8 mouse cellular contexts compared by ENCODE assay signal in genomic region chr10:109920607-109921187, GRCm38 (mm10).
DNase-seq lines count a peak whose midpoint lies in the region; ATAC-seq and TF ChIP-seq lines count a peak whose summit lies in the region.

No protein-coding gene starts in this region.

- ATAC-seq in G1E (ENCODE audit: extremely low read depth, insufficient number of reproducible peaks, low FRiP score, poor library complexity, severe bottlenecking), result peak; percentile 50; the same call in 1 of the 2 replicates
- peak; percentile 85 for ATAC-seq in forebrain, embryonic 12.5 days (ENCODE audit: low FRiP score)
- ATAC-seq in liver, embryonic 14.5 days (ENCODE audit: insufficient read depth), result no peak
- peak; percentile 76; the same call in 1 of the 2 replicates for ATAC-seq in neural tube, embryonic 15.5 days (ENCODE audit: low FRiP score)

- H3K4me1 ChIP-seq in G1E (ENCODE audit: insufficient read depth, low read depth, low read length), result no peaks in the 10 kb centered on the region
- peaks cover 5% of the 10 kb centered on the region; the same call in 1 of the 2 replicates for H3K4me1 ChIP-seq in forebrain, embryonic 12.5 days
- no peaks in the 10 kb centered on the region for H3K4me1 ChIP-seq in liver, embryonic 14.5 days (replicated peaks; ENCODE audit: control insufficient read depth in 2 of 2, insufficient read depth in 2 of 2, low read length in 1 of 2)
- peaks cover 11% of the 10 kb centered on the region for H3K4me1 ChIP-seq in neural tube, embryonic 15.5 days

- no peak overlapping the region for H3K4me2 ChIP-seq in forebrain, embryonic 12.5 days
- no peak overlapping the region for H3K4me2 ChIP-seq in liver, embryonic 14.5 days (ENCODE audit: low read depth)
- peak overlapping the region; percentile 41 for H3K4me2 ChIP-seq in neural tube, embryonic 15.5 days

- TF ChIP-seq EP300 in liver, embryonic 14.5 days (IDR thresholded peaks at IDR 0.05; ENCODE audit: low read depth), result no peak

- no peaks in the 10 kb centered on the region for H3K36me3 ChIP-seq in G1E (replicated peaks)
- no peaks in the 10 kb centered on the region for H3K36me3 ChIP-seq in forebrain, embryonic 12.5 days (replicated peaks)
- no peaks in the 10 kb centered on the region for H3K36me3 ChIP-seq in liver, embryonic 14.5 days (replicated peaks; ENCODE audit: control insufficient read depth, insufficient read depth, low read depth)
- H3K36me3 ChIP-seq in neural tube, embryonic 15.5 days, result no peaks in the 10 kb centered on the region

- H3K27me3 ChIP-seq in G1E (ENCODE audit: insufficient read depth, low read length), result no peaks in the 10 kb centered on the region
- no peaks in the 10 kb centered on the region for H3K27me3 ChIP-seq in forebrain, embryonic 12.5 days
- H3K27me3 ChIP-seq in liver, embryonic 14.5 days (ENCODE audit: control insufficient read depth, insufficient read depth, low read length), result no peaks in the 10 kb centered on the region
- no peaks in the 10 kb centered on the region for H3K27me3 ChIP-seq in neural tube, embryonic 15.5 days (replicated peaks)

- intact Hi-C loops in heart, postnatal 10 days (cut with DNase I), result loop anchor here (1.0 to 10.0 kb wide), 3 partner anchors 77 to 734 kb away; no protein-coding TSS in a partner anchor

- H3K9ac ChIP-seq in forebrain, embryonic 12.5 days, result no peak overlapping the region
- H3K9ac ChIP-seq in liver, embryonic 14.5 days (replicated peaks), result no peak overlapping the region
- no peak overlapping the region for H3K9ac ChIP-seq in neural tube, embryonic 15.5 days (replicated peaks)

- no peak overlapping the region for H3K4me3 ChIP-seq in G1E (ENCODE audit: low read depth, low read length)
- H3K4me3 ChIP-seq in forebrain, embryonic 12.5 days (replicated peaks), result no peak overlapping the region
- no peak overlapping the region for H3K4me3 ChIP-seq in liver, embryonic 14.5 days (ENCODE audit: insufficient read depth in 1 of 2, low read depth in 2 of 2, low read length in 2 of 2)
- no peak overlapping the region for H3K4me3 ChIP-seq in neural tube, embryonic 15.5 days (replicated peaks)

- no peak overlapping the region for H3K27ac ChIP-seq in forebrain, embryonic 12.5 days
- no peak overlapping the region for H3K27ac ChIP-seq in liver, embryonic 14.5 days
- no peak overlapping the region for H3K27ac ChIP-seq in neural tube, embryonic 15.5 days (replicated peaks)

- TF ChIP-seq CTCF in G1E (IDR thresholded peaks at IDR 0.05; ENCODE audit: low read depth, low read length), result no peak
- TF ChIP-seq CTCF in liver, embryonic 14.5 days (IDR thresholded peaks at IDR 0.05; ENCODE audit: low read depth), result peak; percentile 70

- no peak for DNase-seq in G1E (ENCODE audit: low spot score)
- DNase-seq in c-Kit-positive CD71-positive TER-119-positive erythroid progenitor cells, embryonic 14.5 days (ENCODE audit: low spot score), result peak; percentile 29
- peak; percentile 78 to 81 for DNase-seq in heart, postnatal 10 days
- peak; percentile 69 for DNase-seq in kidney, postnatal 14 days
- DNase-seq in liver, embryonic 14.5 days (ENCODE audit: low read depth in 3 of 3, low spot score in 3 of 3), result peak in 1 of 3 experiments; percentile 11
- DNase-seq in natural killer cell, adult 2 months (ENCODE audit: low spot score in 2 of 2), result no peak

- WGBS in forebrain, embryonic 12.5 days, result 15% methylated on average over 6 of the region's 6 CpGs
- 14% methylated on average over 6 of the region's 6 CpGs for WGBS in liver, embryonic 14.5 days (ENCODE audit: insufficient replicate concordance)
- WGBS in neural tube, embryonic 15.5 days, result 13% methylated on average over 6 of the region's 6 CpGs

- H3K9me3 ChIP-seq in G1E (replicated peaks), result peaks cover 6% of the 10 kb centered on the region
- no peaks in the 10 kb centered on the region for H3K9me3 ChIP-seq in forebrain, embryonic 12.5 days
- H3K9me3 ChIP-seq in liver, embryonic 14.5 days (ENCODE audit: control insufficient read depth, low read length), result no peaks in the 10 kb centered on the region
- H3K9me3 ChIP-seq in neural tube, embryonic 15.5 days (replicated peaks), result no peaks in the 10 kb centered on the region

Comparison
In these comparisons a context has a peak if more than half of its experiments do, and no peak if none do; other contexts are left out.
1. DNase-seq: peak in c-Kit-positive CD71-positive TER-119-positive erythroid progenitor cells, embryonic 14.5 days (single experiment), heart, postnatal 10 days (2 of 2) and kidney, postnatal 14 days (single experiment); none in G1E (single experiment) and natural killer cell, adult 2 months (0 of 2).